Mouse (Mus musculus) limb, embryonic 14.5 days (tissue): ENCODE data around the gene Syt6. TPM values are rescaled to one million over a fixed set of nuclear protein-coding genes. Genes with fewer than 3 reads are reported as not detected.

Experiments
- ATAC-seq: fragments of 200-750 bp; cut with Nextera tagmentation; 2 replicates; pipeline ENCODE4 v1.8.0; 2017; ENCODE audit warnings: low read depth, moderate number of reproducible peaks, moderate TSS enrichment; ENCODE audit not compliant: low FRiP score
- DNase-seq: peaks from one replicate; pipeline ENCODE4 v3.0.0-alpha.2; 2015; ENCODE audit warnings: low spot score
- H3K27ac ChIP-seq: fragments of 300-500 bp; sonication (generic); replicated peaks from 2 replicates; pipeline ENCODE4 v1.5.1; 2014; ENCODE audit warnings: low read depth, mild to moderate bottlenecking, low read length, moderate library complexity, mixed read lengths
- H3K27me3 ChIP-seq: fragments of 300-500 bp; sonication (generic); 2 replicates; pipeline ENCODE4 v1.6.1; 2014; ENCODE audit warnings: low read length, mixed read lengths; ENCODE audit not compliant: control insufficient read depth, insufficient read depth
- H3K36me3 ChIP-seq: fragments of 300-500 bp; sonication (generic); 2 replicates; pipeline ENCODE4 v1.6.1; 2014; ENCODE audit warnings: mild to moderate bottlenecking, low read length, moderate library complexity, mixed read lengths; ENCODE audit not compliant: control insufficient read depth, insufficient read depth
- H3K4me1 ChIP-seq: fragments of 300-500 bp; sonication (generic); 2 replicates; pipeline ENCODE4 v1.6.1; 2014; ENCODE audit warnings: antibody characterized with exemption, low read length, mixed read lengths; ENCODE audit not compliant: control insufficient read depth, insufficient read depth
- H3K4me2 ChIP-seq: fragments of 300-500 bp; sonication (generic); replicated peaks from 2 replicates; pipeline ENCODE4 v1.6.1; 2014; ENCODE audit warnings: low read depth, mild to moderate bottlenecking, low read length, moderate library complexity; ENCODE audit not compliant: severe bottlenecking
- H3K4me3 ChIP-seq: fragments of 300-500 bp; sonication (generic); replicated peaks from 2 replicates; pipeline ENCODE4 v1.5.1; 2014; ENCODE audit warnings: low read length
- H3K9ac ChIP-seq: fragments of 300-500 bp; sonication (generic); 2 replicates; pipeline ENCODE4 v1.6.1; 2014; ENCODE audit warnings: mild to moderate bottlenecking, low read depth, low read length, moderate library complexity; ENCODE audit not compliant: severe bottlenecking
- H3K9me3 ChIP-seq: fragments of 300-500 bp; sonication (generic); 2 replicates; pipeline ENCODE4 v1.6.1; 2016; ENCODE audit warnings: low read length; ENCODE audit not compliant: control insufficient read depth
- POLR2A ChIP-seq: fragments of 200-500 bp; IDR thresholded peaks from 2 replicates; pipeline ENCODE4 v1.8.0; 2012; ENCODE audit warnings: inconsistent platforms, mild to moderate bottlenecking, moderate library complexity, borderline replicate concordance; ENCODE audit not compliant: insufficient read depth, insufficient read length; ENCODE audit errors: extremely low read depth
- WGBS: fragments of 180-500 bp; shearing (Covaris S2); extraction: QIAGEN DNeasy Blood & Tissue Kit; methylation state at CpG from one replicate; pipeline ENCODE4 v1.1.7; 2014; 5-methylcytosine and 5-hydroxymethylcytosine counted together
- polyA plus RNA-seq, 2 experiments: library from polyadenylated mRNA; depleted of rRNA in 1 of 2; stranded (reverse) in 1 of 2; unstranded in 1 of 2; fragments of >200 nt; fragmentation: Nextera tagmentation in 1 of 2; extraction: Ambion mirVana in 1 of 2; gene quantifications; 2 replicates each; pipeline versions ENCODE4 v1.2.1 to v1.2.3; 2012 to 2014

Gene Syt6
- polyA plus RNA-seq, 2 experiments, result 0.37 to 0.44 TPM

GRCm38 (mm10) chr3:103624591-103625051 lies 49.6 kb downstream of the Syt6 start:
- 65% methylated on average over 5 of the region's 5 CpGs for WGBS
- Histone ChIP-seq H3K36me3 (no peaks in the 10 kb centered on the region), H3K9me3 (no peaks in the 10 kb centered on the region), H3K4me2 (no peak overlapping the region), H3K4me1 (no peaks in the 10 kb centered on the region), H3K9ac (no peak overlapping the region), H3K4me3 (no peak overlapping the region), H3K27ac (no peak overlapping the region), H3K27me3 (no peaks in the 10 kb centered on the region)
- no peak for TF ChIP-seq POLR2A
- DNase-seq (peak; percentile 25), ATAC-seq (no peak)

GRCm38 (mm10) chr3:103625169-103625568 lies 50.1 kb downstream of the Syt6 start:
- H3K4me3 ChIP-seq, result no peak overlapping the region
- DNase-seq (no peak), ATAC-seq (no peak)
- no peaks in the 10 kb centered on the region for H3K27me3 ChIP-seq
- 82% methylated on average over 13 of the region's 13 CpGs for WGBS
- no peak overlapping the region for H3K9ac ChIP-seq
- TF ChIP-seq POLR2A, result no peak
- no peaks in the 10 kb centered on the region for H3K36me3 ChIP-seq
- no peak overlapping the region for H3K4me2 ChIP-seq
- H3K27ac ChIP-seq, result no peak overlapping the region
- no peaks in the 10 kb centered on the region for H3K9me3 ChIP-seq
- no peaks in the 10 kb centered on the region for H3K4me1 ChIP-seq

- H3K4me3 ChIP-seq, result no peak overlapping the region
- H3K27ac ChIP-seq, result no peak overlapping the region
- no peak overlapping the region for H3K4me2 ChIP-seq
- H3K4me1 ChIP-seq, result no peaks in the 10 kb centered on the region
- no peaks in the 10 kb centered on the region for H3K36me3 ChIP-seq
- TF ChIP-seq POLR2A, result no peak
- H3K9me3 ChIP-seq, result no peaks in the 10 kb centered on the region
- DNase-seq (no peak), ATAC-seq (no peak)
- no peak overlapping the region for H3K9ac ChIP-seq
- 94% methylated on average over 4 of the region's 4 CpGs for WGBS
- no peaks in the 10 kb centered on the region for H3K27me3 ChIP-seq
Observed at GRCm38 (mm10) chr3:103626481-103626880, 51.5 kb downstream of the Syt6 start.

DNA sequence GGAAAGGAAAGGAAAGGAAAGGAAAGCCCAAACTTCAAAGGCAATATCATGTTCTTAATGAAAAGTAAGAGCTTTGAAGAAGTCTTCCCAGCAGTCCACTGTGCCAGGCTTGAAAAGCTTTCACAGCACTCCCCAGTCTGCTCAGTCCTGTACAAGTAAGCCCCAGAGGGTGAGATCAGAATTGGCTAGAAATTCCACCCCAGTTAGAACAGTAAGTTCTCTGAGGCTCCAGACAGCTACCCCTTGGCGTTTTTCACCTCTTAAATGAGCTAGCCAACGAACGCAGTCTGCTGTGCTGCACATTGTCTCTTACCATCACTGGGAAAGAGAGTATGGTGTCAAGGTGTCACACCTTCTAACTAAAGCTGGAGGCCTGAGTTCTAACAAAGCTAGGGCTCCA lies 52.6 kb downstream of the Syt6 start:
- no peak overlapping the region for H3K9ac ChIP-seq
- no peak for DNase-seq
- ATAC-seq, result no peak
- no peaks in the 10 kb centered on the region for H3K4me1 ChIP-seq
- no peak overlapping the region for H3K27ac ChIP-seq
- H3K9me3 ChIP-seq, result no peaks in the 10 kb centered on the region
- no peak overlapping the region for H3K4me2 ChIP-seq
- TF ChIP-seq POLR2A, result no peak
- H3K36me3 ChIP-seq, result no peaks in the 10 kb centered on the region
- no peaks in the 10 kb centered on the region for H3K27me3 ChIP-seq
- no peak overlapping the region for H3K4me3 ChIP-seq
- 69% methylated on average over 3 of the region's 3 CpGs for WGBS

- Histone ChIP-seq H3K27ac (no peak overlapping the region), H3K4me3 (no peak overlapping the region), H3K27me3 (no peaks in the 10 kb centered on the region), H3K4me2 (no peak overlapping the region), H3K36me3 (no peaks in the 10 kb centered on the region), H3K9me3 (no peaks in the 10 kb centered on the region), H3K9ac (no peak overlapping the region), H3K4me1 (no peaks in the 10 kb centered on the region)
- no peak for TF ChIP-seq POLR2A
- DNase-seq (no peak), ATAC-seq (no peak)
- WGBS, result 63% methylated on average over 7 of the region's 7 CpGs
Observed at GRCm38 (mm10) chr3:103633124-103633523, 58.1 kb downstream of the Syt6 start.

DNA sequence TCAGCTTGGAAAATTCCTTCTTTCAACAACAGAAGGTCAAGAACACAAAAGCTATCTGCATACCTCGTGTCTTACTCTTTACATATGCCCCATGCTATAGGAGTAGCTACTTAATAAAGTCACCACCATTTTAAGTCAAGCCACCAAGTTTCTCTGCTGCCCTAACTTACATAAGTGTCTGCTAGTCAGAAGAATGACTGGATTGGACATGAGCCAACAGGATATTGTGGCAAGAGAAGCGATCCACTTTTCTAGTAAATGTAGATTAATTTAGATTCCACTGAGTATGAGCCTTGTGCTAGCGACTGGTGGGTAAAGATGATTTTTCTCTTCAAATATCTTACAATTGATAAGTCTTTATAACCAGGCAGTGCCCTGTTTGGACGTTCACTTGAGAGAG lies 58.8 kb downstream of the Syt6 start:
- H3K4me1 ChIP-seq, result no peaks in the 10 kb centered on the region
- no peak overlapping the region for H3K4me3 ChIP-seq
- WGBS, result 66% methylated on average over 4 of the region's 4 CpGs
- no peaks in the 10 kb centered on the region for H3K27me3 ChIP-seq
- H3K36me3 ChIP-seq, result no peaks in the 10 kb centered on the region
- H3K9me3 ChIP-seq, result no peaks in the 10 kb centered on the region
- DNase-seq (no peak), ATAC-seq (no peak)
- no peak overlapping the region for H3K9ac ChIP-seq
- no peak for TF ChIP-seq POLR2A
- no peak overlapping the region for H3K27ac ChIP-seq
- H3K4me2 ChIP-seq, result no peak overlapping the region
